Mouse (Mus musculus): ENCODE measurements at regions not wholly inside any gene's neighbourhood (a gene's known extent, or its start where the extent isn't known, plus 50 kb on each side); places are given as distances from the start of the nearest gene placed in this dataset.
A peak's percentile ranks its signal among the peaks of the same experiment; 100 is the strongest.

DNA sequence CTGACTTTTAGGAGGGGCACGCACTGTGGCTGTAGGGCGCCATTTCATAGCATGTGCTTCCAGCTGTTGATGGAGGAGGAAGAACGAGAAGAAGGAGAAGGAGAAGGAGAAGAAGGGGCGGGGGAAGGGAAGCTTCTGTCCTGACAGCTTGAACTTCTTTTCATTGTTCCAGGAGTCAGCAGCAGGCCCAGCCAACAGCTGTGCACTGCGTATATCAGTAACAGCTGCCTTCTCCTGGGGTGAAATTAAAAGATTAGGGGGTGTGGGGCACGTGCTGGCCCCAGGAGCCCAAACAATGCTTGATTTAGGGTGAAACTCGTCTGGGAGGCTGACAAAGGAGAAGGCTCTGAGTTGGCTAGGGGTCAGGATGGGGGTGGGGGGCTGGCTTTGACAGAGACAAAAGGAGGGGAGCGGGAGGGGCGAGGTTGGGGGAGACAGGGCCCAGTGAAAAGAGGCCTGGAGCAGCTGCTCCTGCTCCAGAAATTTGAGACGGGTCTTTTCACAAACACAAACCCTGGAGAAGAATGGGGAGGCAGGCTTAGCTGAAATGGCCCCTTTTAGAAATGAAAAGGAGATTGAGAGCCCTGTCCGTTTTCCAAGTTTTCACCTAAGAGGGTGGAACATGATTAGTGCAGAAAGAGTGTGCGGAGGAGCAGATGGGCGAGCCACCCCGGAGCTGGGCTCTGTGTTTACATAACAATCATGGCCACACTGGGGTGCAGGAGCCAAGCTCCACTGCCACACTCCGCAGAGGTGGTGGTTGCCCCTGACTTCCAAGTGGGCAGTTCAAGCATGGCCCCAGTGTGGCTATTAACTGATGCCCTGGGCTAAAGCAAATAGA, 74.3 kb downstream of the Gadd45g start:
- no peak overlapping the region for H3K9ac ChIP-seq (ENCODE audit: low read depth, low read length)
- peak overlapping the region; percentile 45 for H3K27ac ChIP-seq (ENCODE audit: low read depth, low read length)
- peak; percentile 62 for ATAC-seq
- no peaks in the 10 kb centered on the region for H3K36me3 ChIP-seq (ENCODE audit: control insufficient read depth, insufficient read depth, low read length)
- H3K4me1 ChIP-seq (ENCODE audit: control insufficient read depth, insufficient read depth, low read depth, low read length) = peaks cover 48% of the 10 kb centered on the region
- no peak overlapping the region; the same call in 1 of the 2 replicates for H3K4me2 ChIP-seq (ENCODE audit: low read length)
- H3K27me3 ChIP-seq (replicated peaks; ENCODE audit: control insufficient read depth, insufficient read depth, low read length) = peaks cover 3% of the 10 kb centered on the region; the same call in 1 of the 2 replicates
- no peaks in the 10 kb centered on the region for H3K9me3 ChIP-seq (ENCODE audit: control insufficient read depth, low read length)
- no peak overlapping the region for H3K4me3 ChIP-seq (ENCODE audit: low read length)
- WGBS = 9% methylated on average over 15 of the region's 15 CpGs

- Histone ChIP-seq H3K36me3 (ENCODE audit: control insufficient read depth, insufficient read depth, low read length) (no peaks in the 10 kb centered on the region), H3K27me3 (replicated peaks; ENCODE audit: control insufficient read depth, insufficient read depth, low read length) (peaks cover 3% of the 10 kb centered on the region; the same call in 1 of the 2 replicates), H3K4me3 (ENCODE audit: low read length) (no peak overlapping the region), H3K9ac (ENCODE audit: low read depth, low read length) (no peak overlapping the region), H3K4me2 (ENCODE audit: low read length) (no peak overlapping the region; the same call in 1 of the 2 replicates), H3K9me3 (ENCODE audit: control insufficient read depth, low read length) (no peaks in the 10 kb centered on the region), H3K4me1 (ENCODE audit: control insufficient read depth, insufficient read depth, low read depth, low read length) (peaks cover 48% of the 10 kb centered on the region), H3K27ac (ENCODE audit: low read depth, low read length) (no peak overlapping the region)
- WGBS = 25% methylated on average over 5 of the region's 5 CpGs
- no peak for ATAC-seq
Observed at GRCm38 (mm10) chr13:51921550-51921949, 75.1 kb downstream of the Gadd45g start.

DNA sequence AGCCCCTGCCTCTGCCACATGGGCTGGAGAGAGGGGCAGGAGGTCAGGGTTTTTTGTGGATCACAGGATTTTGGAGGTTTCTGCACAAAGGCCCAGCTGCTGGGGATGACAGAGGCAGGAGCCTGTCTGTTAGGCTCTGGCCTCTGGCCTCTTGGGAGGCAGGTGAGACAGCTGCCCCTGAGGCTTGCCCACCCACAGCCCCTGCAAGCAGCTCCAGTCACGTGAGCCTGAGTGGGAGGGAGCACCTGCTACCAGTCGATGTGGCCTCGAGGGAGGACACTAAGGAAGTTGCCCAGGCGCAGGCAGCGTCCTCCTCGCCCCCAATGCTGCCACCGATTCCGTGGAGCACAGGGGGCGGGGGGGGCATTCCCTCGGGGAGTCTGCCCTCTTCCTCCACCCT, 80.3 kb downstream of the Gadd45g start:
- H3K4me2 ChIP-seq (ENCODE audit: low read length) = no peak overlapping the region
- H3K4me3 ChIP-seq (ENCODE audit: low read length) = no peak overlapping the region
- no peak for ATAC-seq
- no peaks in the 10 kb centered on the region for H3K36me3 ChIP-seq (ENCODE audit: control insufficient read depth, insufficient read depth, low read length)
- peaks cover 6% of the 10 kb centered on the region; the same call in 1 of the 2 replicates for H3K4me1 ChIP-seq (ENCODE audit: control insufficient read depth, insufficient read depth, low read depth, low read length)
- 52% methylated on average over 10 of the region's 10 CpGs for WGBS
- H3K9me3 ChIP-seq (ENCODE audit: control insufficient read depth, low read length) = no peaks in the 10 kb centered on the region
- no peaks in the 10 kb centered on the region for H3K27me3 ChIP-seq (replicated peaks; ENCODE audit: control insufficient read depth, insufficient read depth, low read length)
- no peak overlapping the region for H3K27ac ChIP-seq (ENCODE audit: low read depth, low read length)
- no peak overlapping the region for H3K9ac ChIP-seq (ENCODE audit: low read depth, low read length)

DNA sequence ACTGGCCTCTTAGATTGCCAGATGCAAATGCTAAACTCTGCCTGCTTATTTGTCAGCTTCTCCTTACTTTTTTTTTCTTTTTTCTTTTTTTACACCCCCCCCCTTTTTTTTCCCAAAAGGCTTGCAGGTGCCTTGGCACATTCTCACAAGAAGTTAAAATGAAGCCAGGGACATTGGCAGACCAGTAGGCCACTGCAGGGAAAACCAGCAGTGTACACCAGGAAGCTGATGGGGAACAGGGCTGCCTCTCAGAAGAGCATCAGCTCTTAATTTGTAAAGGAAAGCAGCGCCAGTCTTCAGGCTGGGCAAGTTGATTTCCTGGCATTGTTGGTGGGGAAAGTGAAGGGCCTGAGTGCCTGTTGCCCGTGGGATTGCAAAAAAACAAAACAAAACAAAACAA, 83.3 kb downstream of the Gadd45g start:
- Histone ChIP-seq H3K27me3 (replicated peaks; ENCODE audit: control insufficient read depth, insufficient read depth, low read length) (no peaks in the 10 kb centered on the region), H3K36me3 (ENCODE audit: control insufficient read depth, insufficient read depth, low read length) (no peaks in the 10 kb centered on the region), H3K4me1 (ENCODE audit: control insufficient read depth, insufficient read depth, low read depth, low read length) (peaks cover 6% of the 10 kb centered on the region; the same call in 1 of the 2 replicates), H3K4me3 (ENCODE audit: low read length) (no peak overlapping the region), H3K27ac (ENCODE audit: low read depth, low read length) (no peak overlapping the region), H3K9ac (ENCODE audit: low read depth, low read length) (no peak overlapping the region), H3K9me3 (ENCODE audit: control insufficient read depth, low read length) (no peaks in the 10 kb centered on the region), H3K4me2 (ENCODE audit: low read length) (no peak overlapping the region)
- ATAC-seq = no peak
- 45% methylated on average over 2 of the region's 2 CpGs for WGBS

DNA sequence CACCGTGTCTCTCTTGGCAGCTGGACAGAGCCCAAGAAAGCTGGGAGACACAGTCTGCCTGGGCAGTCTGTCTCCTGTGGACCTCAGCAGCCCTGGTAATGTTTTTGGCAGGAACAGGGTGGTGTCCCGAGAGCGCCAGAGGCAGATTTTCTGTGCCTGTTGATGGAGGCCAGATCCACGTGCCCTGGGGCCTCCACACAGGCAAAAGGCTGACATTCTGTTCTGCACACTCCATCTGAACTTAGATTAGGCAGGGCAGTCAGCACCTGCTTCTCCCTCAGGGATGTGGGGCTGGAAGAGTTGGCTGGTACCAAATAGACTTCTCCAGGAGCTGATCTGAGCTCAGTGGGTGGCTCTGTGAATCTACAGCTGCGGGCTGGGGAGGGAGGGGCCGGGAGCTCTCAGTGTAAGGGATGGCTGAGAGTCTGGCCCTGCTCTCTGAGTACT, 83.8 kb downstream of the Gadd45g start:
- ATAC-seq = peak; percentile 78
- Histone ChIP-seq H3K4me2 (ENCODE audit: low read length) (no peak overlapping the region), H3K4me1 (ENCODE audit: control insufficient read depth, insufficient read depth, low read depth, low read length) (peaks cover 6% of the 10 kb centered on the region; the same call in 1 of the 2 replicates), H3K27me3 (replicated peaks; ENCODE audit: control insufficient read depth, insufficient read depth, low read length) (no peaks in the 10 kb centered on the region), H3K9me3 (ENCODE audit: control insufficient read depth, low read length) (no peaks in the 10 kb centered on the region), H3K4me3 (ENCODE audit: low read length) (no peak overlapping the region), H3K36me3 (ENCODE audit: control insufficient read depth, insufficient read depth, low read length) (no peaks in the 10 kb centered on the region), H3K9ac (ENCODE audit: low read depth, low read length) (no peak overlapping the region), H3K27ac (ENCODE audit: low read depth, low read length) (no peak overlapping the region)
- WGBS = 30% methylated on average over 6 of the region's 6 CpGs

DNA sequence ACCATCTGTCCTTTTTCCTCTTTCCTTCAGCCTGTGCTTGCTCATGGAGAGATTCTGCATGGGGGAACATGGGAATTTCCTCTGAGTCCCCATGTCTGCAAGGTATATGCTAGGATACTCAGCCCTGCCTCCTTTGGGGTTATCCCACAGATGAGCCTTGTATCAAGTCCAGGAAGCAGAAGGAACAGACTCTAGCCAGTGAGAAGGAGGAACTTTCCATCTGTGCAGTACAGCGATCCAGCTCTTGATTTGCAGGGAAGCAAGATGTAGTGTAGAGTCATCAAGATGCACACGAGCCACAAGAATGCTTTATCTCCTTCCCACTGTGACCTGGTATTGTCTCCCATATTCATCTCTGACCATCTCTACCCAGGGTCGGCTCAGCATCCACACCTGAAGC, 84.5 kb downstream of the Gadd45g start:
- Histone ChIP-seq H3K36me3 (ENCODE audit: control insufficient read depth, insufficient read depth, low read length) (no peaks in the 10 kb centered on the region), H3K27ac (ENCODE audit: low read depth, low read length) (0 out of 2 replicates have a peak overlapping the region, but pooled peaks have one; percentile 3), H3K4me2 (ENCODE audit: low read length) (no peak overlapping the region), H3K27me3 (replicated peaks; ENCODE audit: control insufficient read depth, insufficient read depth, low read length) (no peaks in the 10 kb centered on the region), H3K4me3 (ENCODE audit: low read length) (no peak overlapping the region), H3K4me1 (ENCODE audit: control insufficient read depth, insufficient read depth, low read depth, low read length) (peaks cover 6% of the 10 kb centered on the region; the same call in 1 of the 2 replicates), H3K9me3 (ENCODE audit: control insufficient read depth, low read length) (no peaks in the 10 kb centered on the region), H3K9ac (ENCODE audit: low read depth, low read length) (no peak overlapping the region)
- ATAC-seq = no peak
- WGBS = 80% methylated on average over 3 of the region's 3 CpGs

- Histone ChIP-seq H3K27ac (ENCODE audit: low read depth, low read length) (no peak overlapping the region), H3K27me3 (replicated peaks; ENCODE audit: control insufficient read depth, insufficient read depth, low read length) (no peaks in the 10 kb centered on the region), H3K9me3 (ENCODE audit: control insufficient read depth, low read length) (no peaks in the 10 kb centered on the region), H3K36me3 (ENCODE audit: control insufficient read depth, insufficient read depth, low read length) (no peaks in the 10 kb centered on the region), H3K4me2 (ENCODE audit: low read length) (no peak overlapping the region), H3K4me3 (ENCODE audit: low read length) (no peak overlapping the region), H3K9ac (ENCODE audit: low read depth, low read length) (no peak overlapping the region), H3K4me1 (ENCODE audit: control insufficient read depth, insufficient read depth, low read depth, low read length) (no peaks in the 10 kb centered on the region)
- no peak for ATAC-seq
- 89% methylated on average over 10 of the region's 10 CpGs for WGBS
Observed at GRCm38 (mm10) chr13:51935827-51936226, 89.3 kb downstream of the Gadd45g start.

GRCm38 (mm10) chr13:51936441-51936840, 90.0 kb downstream of the Gadd45g start:
- Histone ChIP-seq H3K4me3 (ENCODE audit: low read length) (no peak overlapping the region), H3K9ac (ENCODE audit: low read depth, low read length) (no peak overlapping the region), H3K4me2 (ENCODE audit: low read length) (no peak overlapping the region), H3K36me3 (ENCODE audit: control insufficient read depth, insufficient read depth, low read length) (no peaks in the 10 kb centered on the region), H3K4me1 (ENCODE audit: control insufficient read depth, insufficient read depth, low read depth, low read length) (no peaks in the 10 kb centered on the region), H3K27me3 (replicated peaks; ENCODE audit: control insufficient read depth, insufficient read depth, low read length) (no peaks in the 10 kb centered on the region), H3K27ac (ENCODE audit: low read depth, low read length) (no peak overlapping the region), H3K9me3 (ENCODE audit: control insufficient read depth, low read length) (no peaks in the 10 kb centered on the region)
- no peak for ATAC-seq
- 88% methylated on average over 5 of the region's 5 CpGs for WGBS

DNA sequence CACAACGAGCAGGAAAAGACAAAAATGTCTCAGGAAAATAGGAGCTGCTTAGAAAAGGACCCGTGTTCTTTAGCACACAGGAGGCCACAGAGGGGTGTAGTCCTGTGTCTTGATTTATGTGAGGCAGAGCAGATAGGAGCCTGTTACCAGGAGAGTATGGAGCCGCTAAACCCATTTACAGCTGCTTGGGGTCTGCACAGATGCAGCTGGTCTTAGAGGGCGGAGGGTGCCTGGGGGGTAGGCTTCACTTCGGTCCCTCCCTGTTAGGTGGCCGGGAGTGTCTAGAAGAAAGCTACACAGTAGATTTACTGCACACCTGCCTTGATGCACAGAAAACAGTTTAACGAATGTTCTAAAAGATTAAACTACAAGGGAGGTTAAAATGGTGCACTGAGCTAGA, 91.4 kb downstream of the Gadd45g start:
- WGBS = 71% methylated on average over 7 of the region's 7 CpGs
- Histone ChIP-seq H3K4me1 (ENCODE audit: control insufficient read depth, insufficient read depth, low read depth, low read length) (no peaks in the 10 kb centered on the region), H3K27me3 (replicated peaks; ENCODE audit: control insufficient read depth, insufficient read depth, low read length) (no peaks in the 10 kb centered on the region), H3K36me3 (ENCODE audit: control insufficient read depth, insufficient read depth, low read length) (no peaks in the 10 kb centered on the region), H3K9me3 (ENCODE audit: control insufficient read depth, low read length) (no peaks in the 10 kb centered on the region), H3K9ac (ENCODE audit: low read depth, low read length) (no peak overlapping the region), H3K27ac (ENCODE audit: low read depth, low read length) (no peak overlapping the region), H3K4me2 (ENCODE audit: low read length) (no peak overlapping the region), H3K4me3 (ENCODE audit: low read length) (no peak overlapping the region)
- no peak for ATAC-seq

Measured in hindbrain, embryonic 16.5 days (tissue).